Comparison of ENCODE assay signal across 17 mouse cellular contexts in genomic region chr2:4549271-4549670, GRCm38 (mm10).
DNase-seq lines count a peak whose midpoint lies in the region; ATAC-seq and TF ChIP-seq lines count a peak whose summit lies in the region.
"Had no signal": no experiment of that assay in that cellular context is flagged by ENCODE, and none has a peak within 500 bp of the region (broad histone marks: within the 10 kb centered on the region; RNA-seq: fewer than 3 reads in every experiment).

No protein-coding gene starts in this region.

- no peaks in the 10 kb centered on the region for H3K27me3 ChIP-seq in kidney, embryonic 14.5 days (ENCODE audit: control insufficient read depth, insufficient read depth, low read length)
- H3K27me3 ChIP-seq in E14TG2a.4 (ENCODE audit: insufficient read depth, low read length) = peaks cover 26% of the 10 kb centered on the region
- H3K27me3 ChIP-seq: hindbrain, embryonic 15.5 days; midbrain, embryonic 13.5 days; stomach, embryonic 15.5 days had no signal

- H3K9ac ChIP-seq in kidney, embryonic 14.5 days (ENCODE audit: low read depth, low read length) = no peak overlapping the region
- H3K9ac ChIP-seq: hindbrain, embryonic 15.5 days; midbrain, embryonic 13.5 days; stomach, embryonic 15.5 days had no signal

- no peak overlapping the region for H3K27ac ChIP-seq in kidney, embryonic 14.5 days (ENCODE audit: low read depth, low read length)
- H3K27ac ChIP-seq: hindbrain, embryonic 15.5 days; midbrain, embryonic 13.5 days; stomach, embryonic 15.5 days had no signal

- no peak for TF ChIP-seq CTCF in E14TG2a.4 (conservative IDR thresholded peaks at IDR 0.05; ENCODE audit: low read length)

- DNase-seq in kidney, adult 18-20 months = peak; percentile 70
- DNase-seq in R1 (ENCODE audit: low read depth, low spot score) = peak; percentile 40
- peak; percentile 62 for DNase-seq in kidney, postnatal 10 days
- DNase-seq in B cell, adult 2 months = no peak
- no peak for DNase-seq in frontal cortex, postnatal 10 days (ENCODE audit: low spot score in 2 of 2)
- DNase-seq: adrenal gland, adult 8-10 months; cerebellum, adult 11-12 months; cerebellum, postnatal 36 days; gastrocnemius, postnatal 10 days; heart, postnatal 14 days; lung, postnatal 14 days; right cerebral cortex, postnatal 14 days had no signal

- no peak overlapping the region for H3K4me2 ChIP-seq in kidney, embryonic 14.5 days (replicated peaks; ENCODE audit: low read depth, low read length)
- H3K4me2 ChIP-seq: hindbrain, embryonic 15.5 days; midbrain, embryonic 13.5 days; stomach, embryonic 15.5 days had no signal

- H3K36me3 ChIP-seq in kidney, embryonic 14.5 days (ENCODE audit: control insufficient read depth, insufficient read depth, low read length) = peaks cover 6% of the 10 kb centered on the region; the same call in 1 of the 2 replicates
- H3K36me3 ChIP-seq in E14TG2a.4 (ENCODE audit: insufficient read depth, low read length) = no peaks in the 10 kb centered on the region
- H3K36me3 ChIP-seq: stomach, embryonic 15.5 days had no signal

- 87% methylated on average over 14 of the region's 14 CpGs for WGBS in kidney, embryonic 14.5 days

- no peak for ATAC-seq in kidney, embryonic 14.5 days (ENCODE audit: low FRiP score, low TSS enrichment)
- ATAC-seq: midbrain, embryonic 13.5 days had no signal

- H3K4me3 ChIP-seq in kidney, embryonic 14.5 days (ENCODE audit: low read length) = no peak overlapping the region
- H3K4me3 ChIP-seq in E14TG2a.4 (replicated peaks; ENCODE audit: low read length) = peak overlapping the region; percentile 45; the same call in 1 of the 2 replicates
- H3K4me3 ChIP-seq: hindbrain, embryonic 15.5 days; midbrain, embryonic 13.5 days; stomach, embryonic 15.5 days had no signal

- no peaks in the 10 kb centered on the region for H3K9me3 ChIP-seq in kidney, embryonic 14.5 days (ENCODE audit: control insufficient read depth, low read length)
- H3K9me3 ChIP-seq in E14TG2a.4 (ENCODE audit: low read length) = peaks cover 13% of the 10 kb centered on the region
- H3K9me3 ChIP-seq: hindbrain, embryonic 15.5 days; midbrain, embryonic 13.5 days; stomach, embryonic 15.5 days had no signal

- peaks cover 9% of the 10 kb centered on the region; the same call in 1 of the 2 replicates for H3K4me1 ChIP-seq in kidney, embryonic 14.5 days (ENCODE audit: control insufficient read depth, insufficient read depth, low read length)
- peaks cover 37% of the 10 kb centered on the region for H3K4me1 ChIP-seq in E14TG2a.4 (replicated peaks; ENCODE audit: low read depth, low read length)
- H3K4me1 ChIP-seq: stomach, embryonic 15.5 days had no signal

Comparison
In these comparisons a context has a peak if more than half of its experiments do, and no peak if none do; other contexts are left out.
1. DNase-seq: peak in kidney, adult 18-20 months (single experiment), R1 (single experiment) and kidney, postnatal 10 days (single experiment); none in B cell, adult 2 months (0 of 2) and frontal cortex, postnatal 10 days (0 of 2).